Mouse (Mus musculus): ENCODE measurements at regions not wholly inside any gene's neighbourhood (a gene's known extent, or its start where the extent isn't known, plus 50 kb on each side); places are given as distances from the start of the nearest gene placed in this dataset.

- 60% methylated on average over 1 of the region's 1 CpGs for WGBS
- H3K4me3 ChIP-seq (ENCODE audit: low read depth, low read length) = no peak overlapping the region
- H3K9me3 ChIP-seq (ENCODE audit: control insufficient read depth, low read length) = no peaks in the 10 kb centered on the region
- no peak overlapping the region for H3K27ac ChIP-seq (ENCODE audit: low read depth, low read length)
- H3K27me3 ChIP-seq (ENCODE audit: control insufficient read depth, insufficient read depth, low read length) = no peaks in the 10 kb centered on the region
- DNase-seq (ENCODE audit: low spot score) (no peak), ATAC-seq (replicated peaks; ENCODE audit: low FRiP score) (no peak)
- H3K4me2 ChIP-seq (ENCODE audit: low read depth, low read length, severe bottlenecking) = no peak overlapping the region
- H3K9ac ChIP-seq (ENCODE audit: low read length) = no peak overlapping the region
- H3K36me3 ChIP-seq (ENCODE audit: control insufficient read depth, insufficient read depth, low read length) = no peaks in the 10 kb centered on the region
- H3K4me1 ChIP-seq (replicated peaks; ENCODE audit: control insufficient read depth, insufficient read depth, low read length) = no peaks in the 10 kb centered on the region
These were observed 231.0 kb downstream of the Hdgfl1 start for GRCm38 (mm10) chr13:26538928-26539327.

GRCm38 (mm10) chr13:26536575-26536974 lies 233.4 kb downstream of the Hdgfl1 start:
- no peak overlapping the region for H3K4me2 ChIP-seq (ENCODE audit: low read depth, low read length, severe bottlenecking)
- H3K27me3 ChIP-seq (ENCODE audit: control insufficient read depth, insufficient read depth, low read length) = no peaks in the 10 kb centered on the region
- ATAC-seq (replicated peaks; ENCODE audit: low FRiP score) = no peak
- no peak overlapping the region for H3K27ac ChIP-seq (ENCODE audit: low read depth, low read length)
- no peaks in the 10 kb centered on the region for H3K4me1 ChIP-seq (replicated peaks; ENCODE audit: control insufficient read depth, insufficient read depth, low read length)
- WGBS = 70% methylated on average over 2 of the region's 2 CpGs
- H3K9ac ChIP-seq (ENCODE audit: low read length) = no peak overlapping the region
- no peaks in the 10 kb centered on the region for H3K36me3 ChIP-seq (ENCODE audit: control insufficient read depth, insufficient read depth, low read length)
- no peak overlapping the region for H3K4me3 ChIP-seq (ENCODE audit: low read depth, low read length)
- no peaks in the 10 kb centered on the region for H3K9me3 ChIP-seq (ENCODE audit: control insufficient read depth, low read length)
- DNase-seq (ENCODE audit: low spot score) = no peak

- ATAC-seq (replicated peaks; ENCODE audit: low FRiP score) = no peak
These were observed 237.2 kb downstream of the Hdgfl1 start for GRCm38 (mm10) chr13:26532761-26533160.

GRCm38 (mm10) chr13:26519054-26519453 lies 250.9 kb downstream of the Hdgfl1 start:
- H3K9ac ChIP-seq (ENCODE audit: low read length) = no peak overlapping the region
- H3K4me2 ChIP-seq (ENCODE audit: low read depth, low read length, severe bottlenecking) = no peak overlapping the region
- no peak for ATAC-seq (replicated peaks; ENCODE audit: low FRiP score)
- H3K36me3 ChIP-seq (ENCODE audit: control insufficient read depth, insufficient read depth, low read length) = no peaks in the 10 kb centered on the region
- H3K4me3 ChIP-seq (ENCODE audit: low read depth, low read length) = no peak overlapping the region
- H3K27me3 ChIP-seq (ENCODE audit: control insufficient read depth, insufficient read depth, low read length) = no peaks in the 10 kb centered on the region
- no peak for DNase-seq (ENCODE audit: low spot score)
- H3K4me1 ChIP-seq (replicated peaks; ENCODE audit: control insufficient read depth, insufficient read depth, low read length) = no peaks in the 10 kb centered on the region
- no peaks in the 10 kb centered on the region for H3K9me3 ChIP-seq (ENCODE audit: control insufficient read depth, low read length)
- WGBS = 50% methylated on average over 1 of the region's 1 CpGs
- no peak overlapping the region for H3K27ac ChIP-seq (ENCODE audit: low read depth, low read length)

More at GRCm38 (mm10) chr13:26532761-26533160, 237.2 kb downstream of the Hdgfl1 start:
- Histone ChIP-seq H3K27ac (ENCODE audit: low read depth, low read length) (no peak overlapping the region), H3K27me3 (ENCODE audit: control insufficient read depth, insufficient read depth, low read length) (no peaks in the 10 kb centered on the region), H3K4me2 (ENCODE audit: low read depth, low read length, severe bottlenecking) (no peak overlapping the region), H3K9ac (ENCODE audit: low read length) (no peak overlapping the region), H3K4me1 (replicated peaks; ENCODE audit: control insufficient read depth, insufficient read depth, low read length) (no peaks in the 10 kb centered on the region), H3K9me3 (ENCODE audit: control insufficient read depth, low read length) (no peaks in the 10 kb centered on the region), H3K4me3 (ENCODE audit: low read depth, low read length) (no peak overlapping the region), H3K36me3 (ENCODE audit: control insufficient read depth, insufficient read depth, low read length) (no peaks in the 10 kb centered on the region)
- no peak for DNase-seq (ENCODE audit: low spot score)

GRCm38 (mm10) chr13:26518425-26518824 lies 251.5 kb downstream of the Hdgfl1 start:
- ATAC-seq (replicated peaks; ENCODE audit: low FRiP score) (no peak), DNase-seq (ENCODE audit: low spot score) (no peak)
- Histone ChIP-seq H3K36me3 (ENCODE audit: control insufficient read depth, insufficient read depth, low read length) (no peaks in the 10 kb centered on the region), H3K27me3 (ENCODE audit: control insufficient read depth, insufficient read depth, low read length) (no peaks in the 10 kb centered on the region), H3K4me1 (replicated peaks; ENCODE audit: control insufficient read depth, insufficient read depth, low read length) (no peaks in the 10 kb centered on the region), H3K4me2 (ENCODE audit: low read depth, low read length, severe bottlenecking) (no peak overlapping the region), H3K4me3 (ENCODE audit: low read depth, low read length) (no peak overlapping the region), H3K27ac (ENCODE audit: low read depth, low read length) (no peak overlapping the region), H3K9ac (ENCODE audit: low read length) (no peak overlapping the region), H3K9me3 (ENCODE audit: control insufficient read depth, low read length) (no peaks in the 10 kb centered on the region)
- WGBS = 86% methylated on average over 5 of the region's 5 CpGs

GRCm38 (mm10) chr13:26517646-26518045 lies 252.3 kb downstream of the Hdgfl1 start:
- no peak for ATAC-seq (replicated peaks; ENCODE audit: low FRiP score)
- no peaks in the 10 kb centered on the region for H3K36me3 ChIP-seq (ENCODE audit: control insufficient read depth, insufficient read depth, low read length)
- no peaks in the 10 kb centered on the region for H3K4me1 ChIP-seq (replicated peaks; ENCODE audit: control insufficient read depth, insufficient read depth, low read length)
- DNase-seq (ENCODE audit: low spot score) = no peak
- no peak overlapping the region for H3K27ac ChIP-seq (ENCODE audit: low read depth, low read length)
- no peaks in the 10 kb centered on the region for H3K27me3 ChIP-seq (ENCODE audit: control insufficient read depth, insufficient read depth, low read length)
- H3K4me3 ChIP-seq (ENCODE audit: low read depth, low read length) = no peak overlapping the region
- H3K4me2 ChIP-seq (ENCODE audit: low read depth, low read length, severe bottlenecking) = no peak overlapping the region
- no peaks in the 10 kb centered on the region for H3K9me3 ChIP-seq (ENCODE audit: control insufficient read depth, low read length)
- WGBS = 67% methylated on average over 4 of the region's 4 CpGs
- no peak overlapping the region for H3K9ac ChIP-seq (ENCODE audit: low read length)

- Histone ChIP-seq H3K9ac (ENCODE audit: low read length) (no peak overlapping the region), H3K4me1 (replicated peaks; ENCODE audit: control insufficient read depth, insufficient read depth, low read length) (no peaks in the 10 kb centered on the region), H3K4me2 (ENCODE audit: low read depth, low read length, severe bottlenecking) (no peak overlapping the region), H3K36me3 (ENCODE audit: control insufficient read depth, insufficient read depth, low read length) (no peaks in the 10 kb centered on the region), H3K27ac (ENCODE audit: low read depth, low read length) (no peak overlapping the region), H3K27me3 (ENCODE audit: control insufficient read depth, insufficient read depth, low read length) (no peaks in the 10 kb centered on the region), H3K9me3 (ENCODE audit: control insufficient read depth, low read length) (no peaks in the 10 kb centered on the region), H3K4me3 (ENCODE audit: low read depth, low read length) (no peak overlapping the region)
- DNase-seq (ENCODE audit: low spot score) (no peak), ATAC-seq (replicated peaks; ENCODE audit: low FRiP score) (no peak)
- 85% methylated on average over 4 of the region's 4 CpGs for WGBS
These were observed 259.5 kb downstream of the Hdgfl1 start for GRCm38 (mm10) chr13:26510448-26510847.

GRCm38 (mm10) chr13:26509841-26510240 lies 260.1 kb downstream of the Hdgfl1 start:
- DNase-seq (ENCODE audit: low spot score) (no peak), ATAC-seq (replicated peaks; ENCODE audit: low FRiP score) (no peak)
- Histone ChIP-seq H3K4me3 (ENCODE audit: low read depth, low read length) (no peak overlapping the region), H3K9ac (ENCODE audit: low read length) (no peak overlapping the region), H3K4me1 (replicated peaks; ENCODE audit: control insufficient read depth, insufficient read depth, low read length) (no peaks in the 10 kb centered on the region), H3K27ac (ENCODE audit: low read depth, low read length) (no peak overlapping the region), H3K4me2 (ENCODE audit: low read depth, low read length, severe bottlenecking) (no peak overlapping the region), H3K9me3 (ENCODE audit: control insufficient read depth, low read length) (no peaks in the 10 kb centered on the region), H3K36me3 (ENCODE audit: control insufficient read depth, insufficient read depth, low read length) (no peaks in the 10 kb centered on the region), H3K27me3 (ENCODE audit: control insufficient read depth, insufficient read depth, low read length) (no peaks in the 10 kb centered on the region)
- WGBS = 89% methylated on average over 3 of the region's 3 CpGs

- H3K4me1 ChIP-seq (replicated peaks; ENCODE audit: control insufficient read depth, insufficient read depth, low read length) = no peaks in the 10 kb centered on the region
- WGBS = 100% methylated on average over 1 of the region's 1 CpGs
- no peaks in the 10 kb centered on the region for H3K9me3 ChIP-seq (ENCODE audit: control insufficient read depth, low read length)
- H3K9ac ChIP-seq (ENCODE audit: low read length) = no peak overlapping the region
- no peak for ATAC-seq (replicated peaks; ENCODE audit: low FRiP score)
- H3K27me3 ChIP-seq (ENCODE audit: control insufficient read depth, insufficient read depth, low read length) = no peaks in the 10 kb centered on the region
- no peak for DNase-seq (ENCODE audit: low spot score)
- H3K36me3 ChIP-seq (ENCODE audit: control insufficient read depth, insufficient read depth, low read length) = no peaks in the 10 kb centered on the region
- H3K4me2 ChIP-seq (ENCODE audit: low read depth, low read length, severe bottlenecking) = no peak overlapping the region
- H3K4me3 ChIP-seq (ENCODE audit: low read depth, low read length) = no peak overlapping the region
- H3K27ac ChIP-seq (ENCODE audit: low read depth, low read length) = no peak overlapping the region
These were observed 266.2 kb downstream of the Hdgfl1 start for GRCm38 (mm10) chr13:26503744-26504143.

Measured in forebrain, embryonic 11.5 days (tissue).